Mouse (Mus musculus) kidney, adult 2 months (tissue): Measurements from ENCODE around the gene Cpne6. TPM values are rescaled to one million over a fixed set of nuclear protein-coding genes. Genes with fewer than 3 reads are reported as not detected.

Experiments used
- DNase-seq: peaks from one replicate; pipeline ENCODE4 v3.0.0; 2021
- H3K27ac ChIP-seq: fragments of 200-500 bp; 2 replicates; pipeline ENCODE4 v1.5.1; 2012; ENCODE audit warnings: low read depth, low read length, control low read depth, inconsistent platforms; ENCODE audit not compliant: insufficient read depth
- H3K27me3 ChIP-seq: fragments of 200-500 bp; replicated peaks from 2 replicates; pipeline ENCODE4 v1.6.1; 2012; ENCODE audit warnings: mild to moderate bottlenecking, moderate library complexity, low read length, inconsistent platforms; ENCODE audit not compliant: control insufficient read depth, insufficient read depth
- H3K36me3 ChIP-seq: fragments of 200-500 bp; 2 replicates; pipeline ENCODE4 v1.6.1; 2012; ENCODE audit warnings: mild to moderate bottlenecking, moderate library complexity, low read length, inconsistent platforms; ENCODE audit not compliant: control insufficient read depth, insufficient read depth
- H3K4me1 ChIP-seq: fragments of 200-500 bp; 2 replicates; pipeline ENCODE4 v1.6.1; 2011; ENCODE audit warnings: low read length; ENCODE audit not compliant: control insufficient read depth, insufficient read depth
- H3K4me3 ChIP-seq: fragments of 200-500 bp; 2 replicates; pipeline ENCODE4 v1.5.1; 2011; ENCODE audit warnings: mild to moderate bottlenecking, low read depth, low read length, control low read depth; ENCODE audit not compliant: insufficient read depth
- CTCF ChIP-seq: fragments of 200-500 bp; conservative IDR thresholded peaks from 2 replicates; pipeline ENCODE4 v1.5.1; 2011; ENCODE audit warnings: low read depth, mild to moderate bottlenecking, control low read depth, low read length, moderate library complexity, mixed read lengths; ENCODE audit not compliant: insufficient read depth, insufficient read length
- POLR2A ChIP-seq: fragments of 200-500 bp; IDR thresholded peaks from one replicate; pipeline ENCODE4 v1.6.1; 2011; ENCODE audit warnings: low read depth, low read length, control low read depth
- WGBS: fragments of 180-500 bp; shearing (Covaris S2); methylation state at CpG from one replicate; pipeline ENCODE4 v1.1.7; 2018; 5-methylcytosine and 5-hydroxymethylcytosine counted together
- polyA plus RNA-seq: library from polyadenylated mRNA; depleted of rRNA; stranded (reverse); fragments of >200 nt; gene quantifications from 2 replicates; pipeline ENCODE4 v1.2.3, GENCODE M21; 2012

The Cpne6 gene
- polyA plus RNA-seq, 1 experiment = 0.11 TPM

- peak within 1 kb of the TSS; percentile 74 for H3K27ac ChIP-seq
- H3K36me3 ChIP-seq = no peaks in the 10 kb centered on the region
- no peaks in the 10 kb centered on the region for H3K27me3 ChIP-seq
- TF ChIP-seq POLR2A (peak; percentile 22), CTCF (no peak)
- H3K4me1 ChIP-seq = no peaks in the 10 kb centered on the region
- under 1% methylated on average over 32 of the region's 32 CpGs for WGBS
- H3K4me3 ChIP-seq = peak within 1 kb of the TSS; percentile 77
- peak; percentile 94 for DNase-seq
These were observed 30.0 kb downstream of the Cpne6 start, which contains the start of gene Pck2 for GRCm38 (mm10) chr14:55540067-55540786. Pck2 (plus strand) TSS chr14:55540266.

- peak overlapping the region; percentile 17; the same call in 1 of the 2 replicates for H3K27ac ChIP-seq
- TF ChIP-seq CTCF = no peak
- no peak for TF ChIP-seq POLR2A
- no peaks in the 10 kb centered on the region for H3K4me1 ChIP-seq
- DNase-seq = peak; percentile 82
- H3K4me3 ChIP-seq = peak overlapping the region; percentile 77
- no peaks in the 10 kb centered on the region for H3K27me3 ChIP-seq
- WGBS = 8% methylated on average over 10 of the region's 10 CpGs
- no peaks in the 10 kb centered on the region for H3K36me3 ChIP-seq
These were observed 30.6 kb downstream of the Cpne6 start for GRCm38 (mm10) chr14:55540787-55541321.

- no peak for TF ChIP-seq CTCF
- TF ChIP-seq POLR2A = no peak
- DNase-seq = no peak
- no peaks in the 10 kb centered on the region for H3K27me3 ChIP-seq
- H3K4me3 ChIP-seq = no peak overlapping the region
- WGBS = 98% methylated on average over 12 of the region's 12 CpGs
- no peak overlapping the region for H3K27ac ChIP-seq
- H3K4me1 ChIP-seq = no peaks in the 10 kb centered on the region
- no peaks in the 10 kb centered on the region for H3K36me3 ChIP-seq
These were observed 32.0 kb downstream of the Cpne6 start for GRCm38 (mm10) chr14:55542268-55542667.

DNA sequence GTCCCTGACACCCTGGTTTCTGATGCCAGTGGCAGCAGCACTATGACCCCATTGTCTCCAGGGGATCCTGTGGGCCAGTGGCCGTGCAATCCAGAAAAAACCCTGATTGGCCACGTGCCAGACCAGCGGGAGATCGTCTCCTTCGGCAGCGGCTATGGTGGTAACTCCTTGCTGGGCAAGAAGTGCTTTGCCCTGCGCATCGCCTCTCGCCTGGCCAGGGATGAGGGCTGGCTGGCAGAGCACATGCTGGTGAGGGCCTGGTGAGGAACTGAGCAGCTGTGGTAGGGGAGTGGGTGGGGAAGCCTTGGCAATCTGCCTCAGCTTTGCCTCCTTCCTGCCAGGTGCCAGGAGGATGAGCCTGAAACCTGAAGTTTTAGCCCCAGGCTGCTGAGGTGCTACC lies 34.1 kb downstream of the Cpne6 start:
- Histone ChIP-seq H3K27ac (no peak overlapping the region), H3K27me3 (no peaks in the 10 kb centered on the region), H3K4me3 (no peak overlapping the region), H3K4me1 (no peaks in the 10 kb centered on the region), H3K36me3 (no peaks in the 10 kb centered on the region; the same call in 1 of the 2 replicates)
- no peak for TF ChIP-seq POLR2A
- no peak for TF ChIP-seq CTCF
- DNase-seq = no peak
- WGBS = 69% methylated on average over 9 of the region's 9 CpGs

DNA sequence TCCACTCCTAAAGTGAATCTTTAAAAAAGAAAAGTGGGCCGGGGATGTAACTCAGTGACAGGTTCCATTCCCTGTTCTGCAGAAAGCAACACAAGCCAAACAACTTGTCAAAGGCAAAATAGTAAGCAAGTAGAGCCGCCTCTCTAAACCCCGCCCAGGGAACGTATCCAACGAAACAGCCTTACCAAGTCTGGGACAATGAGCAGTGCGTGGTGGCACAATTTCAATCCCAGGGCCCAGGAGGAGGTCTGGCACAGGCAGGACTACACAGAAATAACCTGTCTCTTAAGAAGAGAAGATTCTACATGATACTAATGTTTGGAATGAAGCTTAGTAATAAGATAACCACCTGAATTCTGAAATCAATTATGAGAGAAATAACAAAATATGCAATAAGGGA lies 39.9 kb downstream of the Cpne6 start:
- no peaks in the 10 kb centered on the region for H3K4me1 ChIP-seq
- WGBS = 88% methylated on average over 6 of the region's 6 CpGs
- H3K36me3 ChIP-seq = no peaks in the 10 kb centered on the region; the same call in 1 of the 2 replicates
- no peak overlapping the region for H3K4me3 ChIP-seq
- no peak for TF ChIP-seq POLR2A
- TF ChIP-seq CTCF = no peak
- H3K27ac ChIP-seq = no peak overlapping the region
- no peak for DNase-seq
- H3K27me3 ChIP-seq = no peaks in the 10 kb centered on the region

DNA sequence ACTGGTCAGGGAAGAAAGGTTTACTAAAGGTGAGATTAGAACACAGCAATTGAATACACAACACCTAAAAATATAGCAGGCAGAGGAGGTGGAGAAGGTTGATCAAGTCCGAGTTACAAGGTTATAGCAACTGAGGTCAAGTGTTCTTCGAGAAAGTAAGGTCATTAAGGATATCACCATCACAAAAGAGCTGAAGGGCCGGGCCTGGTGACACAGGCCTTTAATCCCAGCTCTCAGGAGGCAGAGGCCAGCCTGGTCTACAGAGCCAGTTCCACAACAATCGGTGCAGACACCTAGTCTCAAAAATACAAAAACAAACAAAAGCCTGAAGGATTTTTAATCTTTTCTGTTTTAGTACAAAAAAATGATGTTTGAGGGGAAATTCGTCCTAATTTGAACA lies 41.1 kb downstream of the Cpne6 start:
- Histone ChIP-seq H3K4me1 (no peaks in the 10 kb centered on the region), H3K27ac (no peak overlapping the region), H3K27me3 (no peaks in the 10 kb centered on the region)

DNA sequence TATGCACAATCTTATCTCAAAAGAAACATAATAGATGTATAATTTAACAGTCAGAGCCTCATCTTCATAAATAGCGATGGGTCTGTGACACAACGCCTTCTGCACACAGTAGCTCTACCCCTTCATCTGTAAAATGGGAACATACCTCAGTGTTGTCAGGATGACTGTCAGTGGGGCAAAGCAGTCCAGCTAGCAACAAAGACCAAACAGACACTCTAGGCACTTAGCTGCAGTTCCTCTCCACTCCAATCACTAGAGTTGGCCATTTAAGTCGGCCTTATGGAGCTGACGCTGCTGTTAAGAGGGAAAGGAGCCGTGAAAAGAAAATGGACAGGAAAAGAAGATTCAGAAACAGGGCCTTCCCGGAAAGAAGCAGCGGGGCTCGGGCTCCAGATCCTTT lies 41.5 kb downstream of the Cpne6 start:
- Histone ChIP-seq H3K4me3 (no peak overlapping the region), H3K4me1 (no peaks in the 10 kb centered on the region; the same call in 1 of the 2 replicates), H3K27ac (no peak overlapping the region), H3K36me3 (no peaks in the 10 kb centered on the region; the same call in 1 of the 2 replicates), H3K27me3 (no peaks in the 10 kb centered on the region)
- 91% methylated on average over 8 of the region's 8 CpGs for WGBS
- no peak for TF ChIP-seq POLR2A
- no peak for TF ChIP-seq CTCF
- no peak for DNase-seq

More for the DNA sequence above, 41.1 kb downstream of the Cpne6 start:
- no peak for TF ChIP-seq POLR2A
- TF ChIP-seq CTCF = no peak
- H3K4me3 ChIP-seq = no peak overlapping the region
- no peak for DNase-seq
- H3K36me3 ChIP-seq = no peaks in the 10 kb centered on the region; the same call in 1 of the 2 replicates
- WGBS = 72% methylated on average over 5 of the region's 5 CpGs
